Mouse (Mus musculus): ENCODE measurements around the gene Mmp15.

GRCm38 (mm10) chr8:95377863-95378291 lies 25.8 kb downstream of the Mmp15 start:
- TF ChIP-seq POLR2A (IDR thresholded peaks at IDR 0.05; ENCODE audit: low read depth, low read length) (no peak; the same call in 1 of the 2 replicates), CTCF (IDR thresholded peaks at IDR 0.05; ENCODE audit: extremely low read depth, insufficient read length, insufficient replicate concordance, low read depth, low read length) (no peak)

Data from small intestine, adult 2 months (tissue).